Mouse (Mus musculus): ENCODE results near the gene Wfdc12. TPM values are rescaled to one million over a fixed set of nuclear protein-coding genes. Genes with fewer than 3 reads are reported as not detected.
"Not testable (repeated sequence)": the region's sequence is repeated elsewhere in the genome, so short reads cannot be mapped to it uniquely, and the experiment has no call there.

Gene Wfdc12
- polyA plus RNA-seq (2015; fragmentation: Nextera tagmentation; extraction: Ambion mirVana): 0.22 TPM in 1 of 2 replicates, not detected in the other

GRCm38 (mm10) chr2:164190576-164190975, at the start of gene Wfdc12:
Gene Wfdc12, minus strand, starts transcription at chr2:164190608.
- H3K4me3 ChIP-seq (replicated peaks): no peak within 1 kb of the TSS
- no peak within 1 kb of the TSS for H3K9ac ChIP-seq
- H3K4me2 ChIP-seq (replicated peaks): no peak within 1 kb of the TSS
- no peaks in the 10 kb centered on the region for H3K27me3 ChIP-seq
- H3K4me1 ChIP-seq: no peaks in the 10 kb centered on the region
- H3K9me3 ChIP-seq (replicated peaks): no peaks in the 10 kb centered on the region
- no peak within 1 kb of the TSS for H3K27ac ChIP-seq (replicated peaks)
- WGBS: 84% methylated on average over 6 of the region's 6 CpGs
- ATAC-seq (ENCODE audit: insufficient number of reproducible peaks, low FRiP score, low TSS enrichment, low read depth): no peak
- no peaks in the 10 kb centered on the region for H3K36me3 ChIP-seq

GRCm38 (mm10) chr2:164238366-164238765, 48.0 kb upstream of the Wfdc12 start, which contains the start of gene Svs2:
Gene Svs2, minus strand, starts transcription at chr2:164238466.
- H3K27ac ChIP-seq (replicated peaks): no peak within 1 kb of the TSS
- WGBS: 77% methylated on average over 3 of the region's 3 CpGs
- no peaks in the 10 kb centered on the region for H3K27me3 ChIP-seq
- no peak within 1 kb of the TSS for H3K4me3 ChIP-seq (replicated peaks)
- H3K36me3 ChIP-seq: no peaks in the 10 kb centered on the region
- no peak within 1 kb of the TSS for H3K9ac ChIP-seq
- no peak within 1 kb of the TSS for H3K4me2 ChIP-seq (replicated peaks)
- no peaks in the 10 kb centered on the region for H3K9me3 ChIP-seq (replicated peaks)
- H3K4me1 ChIP-seq: no peaks in the 10 kb centered on the region
- no peak for ATAC-seq (ENCODE audit: insufficient number of reproducible peaks, low FRiP score, low TSS enrichment, low read depth)

GRCm38 (mm10) chr2:164232671-164233070, 42.3 kb upstream of the Wfdc12 start:
- WGBS: 86% methylated on average over 8 of the region's 8 CpGs
- Histone ChIP-seq H3K4me2 (replicated peaks) (no peak overlapping the region), H3K4me3 (replicated peaks) (no peak overlapping the region), H3K4me1 (no peaks in the 10 kb centered on the region), H3K9me3 (replicated peaks) (no peaks in the 10 kb centered on the region), H3K27ac (replicated peaks) (no peak overlapping the region), H3K27me3 (no peaks in the 10 kb centered on the region), H3K9ac (no peak overlapping the region), H3K36me3 (no peaks in the 10 kb centered on the region)
- no peak for ATAC-seq (ENCODE audit: insufficient number of reproducible peaks, low FRiP score, low TSS enrichment, low read depth)

GRCm38 (mm10) chr2:164228361-164229070, 38.1 kb upstream of the Wfdc12 start:
- H3K9me3 ChIP-seq (replicated peaks): no peaks in the 10 kb centered on the region
- no peak overlapping the region for H3K27ac ChIP-seq (replicated peaks)
- H3K4me3 ChIP-seq (replicated peaks): no peak overlapping the region
- WGBS: 83% methylated on average over 8 of the region's 8 CpGs
- no peak overlapping the region for H3K9ac ChIP-seq
- H3K4me2 ChIP-seq (replicated peaks): no peak overlapping the region
- no peak for ATAC-seq (ENCODE audit: insufficient number of reproducible peaks, low FRiP score, low TSS enrichment, low read depth)
- no peaks in the 10 kb centered on the region for H3K4me1 ChIP-seq
- no peaks in the 10 kb centered on the region for H3K36me3 ChIP-seq
- H3K27me3 ChIP-seq: no peaks in the 10 kb centered on the region

- no peak within 1 kb of the TSS for H3K4me2 ChIP-seq (replicated peaks)
- H3K27me3 ChIP-seq: no peaks in the 10 kb centered on the region
- no peak within 1 kb of the TSS for H3K9ac ChIP-seq
- H3K4me3 ChIP-seq (replicated peaks): no peak within 1 kb of the TSS
- no peaks in the 10 kb centered on the region for H3K9me3 ChIP-seq (replicated peaks)
- WGBS: 69% methylated on average over 11 of the region's 11 CpGs
- no peak for ATAC-seq (ENCODE audit: insufficient number of reproducible peaks, low FRiP score, low TSS enrichment, low read depth)
- no peaks in the 10 kb centered on the region for H3K4me1 ChIP-seq
- H3K36me3 ChIP-seq: no peaks in the 10 kb centered on the region
- no peak within 1 kb of the TSS for H3K27ac ChIP-seq (replicated peaks)
Observed at GRCm38 (mm10) chr2:164221522-164221921, 31.1 kb upstream of the Wfdc12 start, which contains the start of gene Wfdc15b. Gene Wfdc15b, minus strand, starts transcription at chr2:164221660.

GRCm38 (mm10) chr2:164219295-164219694, 28.9 kb upstream of the Wfdc12 start:
- WGBS: 82% methylated on average over 9 of the region's 9 CpGs
- no peaks in the 10 kb centered on the region for H3K36me3 ChIP-seq
- no peaks in the 10 kb centered on the region for H3K27me3 ChIP-seq
- ATAC-seq (ENCODE audit: insufficient number of reproducible peaks, low FRiP score, low TSS enrichment, low read depth): no peak
- H3K4me3 ChIP-seq (replicated peaks): no peak overlapping the region
- H3K27ac ChIP-seq (replicated peaks): no peak overlapping the region
- H3K9ac ChIP-seq: no peak overlapping the region
- no peak overlapping the region for H3K4me2 ChIP-seq (replicated peaks)
- no peaks in the 10 kb centered on the region for H3K9me3 ChIP-seq (replicated peaks)
- no peaks in the 10 kb centered on the region for H3K4me1 ChIP-seq

- ATAC-seq (ENCODE audit: insufficient number of reproducible peaks, low FRiP score, low TSS enrichment, low read depth): no peak
- H3K4me2 ChIP-seq (replicated peaks): no peak overlapping the region
- H3K36me3 ChIP-seq: no peaks in the 10 kb centered on the region
- H3K9me3 ChIP-seq (replicated peaks): no peaks in the 10 kb centered on the region
- no peaks in the 10 kb centered on the region for H3K4me1 ChIP-seq
- 83% methylated on average over 5 of the region's 5 CpGs for WGBS
- no peak overlapping the region for H3K27ac ChIP-seq (replicated peaks)
- H3K9ac ChIP-seq: no peak overlapping the region
- H3K27me3 ChIP-seq: no peaks in the 10 kb centered on the region
- H3K4me3 ChIP-seq (replicated peaks): no peak overlapping the region
Observed at GRCm38 (mm10) chr2:164212711-164213110, 22.3 kb upstream of the Wfdc12 start.

- no peak overlapping the region for H3K4me2 ChIP-seq (replicated peaks)
- no peak overlapping the region for H3K27ac ChIP-seq (replicated peaks)
- H3K27me3 ChIP-seq: no peaks in the 10 kb centered on the region
- no peak overlapping the region for H3K4me3 ChIP-seq (replicated peaks)
- ATAC-seq (ENCODE audit: insufficient number of reproducible peaks, low FRiP score, low TSS enrichment, low read depth): no peak
- no peaks in the 10 kb centered on the region for H3K4me1 ChIP-seq
- 91% methylated on average over 4 of the region's 4 CpGs for WGBS
- H3K9me3 ChIP-seq (replicated peaks): no peaks in the 10 kb centered on the region
- H3K9ac ChIP-seq: no peak overlapping the region
- H3K36me3 ChIP-seq: no peaks in the 10 kb centered on the region
Observed at GRCm38 (mm10) chr2:164210892-164211291, 20.5 kb upstream of the Wfdc12 start.

GRCm38 (mm10) chr2:164206676-164207075, 16.3 kb upstream of the Wfdc12 start:
- Histone ChIP-seq H3K27me3 (no peaks in the 10 kb centered on the region), H3K9me3 (replicated peaks) (no peaks in the 10 kb centered on the region), H3K27ac (replicated peaks) (no peak overlapping the region), H3K9ac (no peak overlapping the region), H3K4me2 (replicated peaks) (no peak overlapping the region), H3K4me3 (replicated peaks) (no peak overlapping the region), H3K36me3 (no peaks in the 10 kb centered on the region), H3K4me1 (no peaks in the 10 kb centered on the region)
- no peak for ATAC-seq (ENCODE audit: insufficient number of reproducible peaks, low FRiP score, low TSS enrichment, low read depth)
- WGBS: 70% methylated on average over 4 of the region's 4 CpGs

GRCm38 (mm10) chr2:164206011-164206410, 15.6 kb upstream of the Wfdc12 start:
- ATAC-seq (ENCODE audit: insufficient number of reproducible peaks, low FRiP score, low TSS enrichment, low read depth); H3K27ac ChIP-seq (replicated peaks); H3K4me3 ChIP-seq (replicated peaks); H3K4me2 ChIP-seq (replicated peaks); H3K9me3 ChIP-seq (replicated peaks); H3K9ac ChIP-seq; H3K4me1 ChIP-seq; H3K27me3 ChIP-seq; H3K36me3 ChIP-seq: not testable (repeated sequence)
- 89% methylated on average over 10 of the region's 10 CpGs for WGBS

GRCm38 (mm10) chr2:164199626-164200327, 9.4 kb upstream of the Wfdc12 start, which contains the start of gene Wfdc15a:
Gene Wfdc15a, minus strand, starts transcription at chr2:164200130.
- Histone ChIP-seq H3K9me3 (replicated peaks) (no peaks in the 10 kb centered on the region), H3K4me1 (no peaks in the 10 kb centered on the region), H3K27me3 (no peaks in the 10 kb centered on the region), H3K9ac (no peak within 1 kb of the TSS), H3K4me2 (replicated peaks) (no peak within 1 kb of the TSS), H3K4me3 (replicated peaks) (no peak within 1 kb of the TSS), H3K36me3 (no peaks in the 10 kb centered on the region), H3K27ac (replicated peaks) (no peak within 1 kb of the TSS)
- no peak for ATAC-seq (ENCODE audit: insufficient number of reproducible peaks, low FRiP score, low TSS enrichment, low read depth)
- WGBS: 72% methylated on average over 20 of the region's 20 CpGs

Data from embryonic facial prominence, embryonic 15.5 days (tissue).